Mouse (Mus musculus) spleen, postnatal 14 days (tissue): Measurements from ENCODE around the gene Galr3.
"Not testable (repeated sequence)": the region's sequence is repeated elsewhere in the genome, so short reads cannot be mapped to it uniquely, and the experiment has no call there.

Experiments used
- DNase-seq, 2 experiments: peaks; one replicate each; pipeline ENCODE4 v3.0.0; 2021 to 2022; ENCODE audit warnings: low spot score in 2 of 2

Gene Galr3

DNA sequence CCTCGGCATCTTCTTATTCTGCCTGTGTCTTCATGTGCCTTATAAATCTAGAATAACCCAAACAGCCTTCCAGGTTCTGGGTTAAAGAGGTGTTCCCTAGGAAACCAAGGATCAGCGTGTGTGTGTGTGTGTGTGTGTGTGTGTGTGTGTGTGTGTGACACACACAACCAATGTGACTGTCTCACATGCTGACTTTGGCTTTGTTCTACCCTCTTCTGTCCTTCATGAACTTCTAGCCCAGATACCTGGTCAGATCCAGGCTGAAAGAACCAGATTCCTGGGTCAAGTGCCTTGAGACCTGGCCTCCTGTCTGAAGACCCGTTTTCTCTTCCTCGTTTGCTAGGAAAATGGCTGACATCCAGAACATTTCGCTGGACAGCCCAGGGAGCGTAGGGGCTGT, at the start of gene Galr3:
Galr3 (plus strand) TSS at position 301 of the 400 bp plus-strand sequence.
- no peak for DNase-seq

DNA sequence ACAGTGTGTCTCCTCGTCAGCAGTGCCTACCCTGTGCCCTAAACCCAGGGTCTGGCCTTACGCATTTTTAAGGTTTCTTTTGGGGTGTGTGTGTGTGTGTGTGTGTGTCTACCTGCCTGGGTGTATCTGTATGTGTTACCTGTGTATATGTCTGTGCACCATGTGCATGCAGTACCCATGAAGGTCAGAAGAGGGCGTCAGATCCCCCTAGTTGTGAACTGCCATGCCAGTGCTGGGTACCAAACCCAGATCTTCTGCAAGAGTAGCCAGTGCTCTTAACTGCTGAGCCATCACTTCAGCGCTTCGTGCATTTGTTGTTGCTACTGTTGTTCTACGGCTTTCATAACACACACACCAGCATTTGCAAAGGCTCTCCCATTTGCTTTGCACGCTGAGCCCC, 49.5 kb upstream of the Galr3 start:
- DNase-seq = no peak

DNA sequence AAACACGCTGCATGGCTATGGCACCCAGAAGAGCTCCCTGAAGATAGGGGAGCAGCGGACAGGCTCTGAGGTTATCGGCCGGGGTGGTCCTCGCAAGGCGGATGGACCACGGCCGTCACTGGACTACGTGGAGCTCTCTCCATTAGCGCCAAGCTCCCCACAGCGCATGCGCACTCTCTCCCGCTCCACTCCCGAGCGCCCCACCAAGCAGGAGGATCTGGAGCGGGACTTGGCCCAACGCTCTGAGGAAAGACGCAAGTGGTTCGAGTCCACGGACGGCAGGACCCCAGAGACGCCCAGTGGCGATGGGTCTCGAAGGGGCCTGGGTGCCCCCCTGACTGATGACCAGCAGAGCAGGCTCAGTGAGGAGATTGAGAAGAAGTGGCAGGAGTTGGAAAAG, 48.8 kb upstream of the Galr3 start:
- no peak for DNase-seq

DNA sequence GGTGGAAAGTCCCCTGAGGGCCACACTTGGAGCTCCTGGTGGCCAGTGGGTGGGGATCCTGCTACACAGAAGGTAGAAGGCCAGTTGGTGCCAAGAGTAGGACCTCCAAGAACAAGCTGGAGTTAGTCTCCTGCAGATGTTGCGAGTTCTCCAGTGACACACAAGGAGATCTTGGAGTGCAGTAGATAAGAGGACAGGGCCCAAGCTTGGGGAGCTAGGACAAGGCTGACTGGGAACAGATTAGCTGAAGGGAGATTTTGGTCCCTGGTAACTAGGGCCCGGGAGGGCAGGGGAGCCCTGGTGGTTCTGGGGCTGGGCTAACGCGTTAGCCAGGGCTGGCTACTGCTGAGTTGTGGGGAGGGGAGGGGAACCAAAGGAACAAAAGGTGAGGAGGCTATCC, 45.8 kb upstream of the Galr3 start:
- DNase-seq = no peak

DNA sequence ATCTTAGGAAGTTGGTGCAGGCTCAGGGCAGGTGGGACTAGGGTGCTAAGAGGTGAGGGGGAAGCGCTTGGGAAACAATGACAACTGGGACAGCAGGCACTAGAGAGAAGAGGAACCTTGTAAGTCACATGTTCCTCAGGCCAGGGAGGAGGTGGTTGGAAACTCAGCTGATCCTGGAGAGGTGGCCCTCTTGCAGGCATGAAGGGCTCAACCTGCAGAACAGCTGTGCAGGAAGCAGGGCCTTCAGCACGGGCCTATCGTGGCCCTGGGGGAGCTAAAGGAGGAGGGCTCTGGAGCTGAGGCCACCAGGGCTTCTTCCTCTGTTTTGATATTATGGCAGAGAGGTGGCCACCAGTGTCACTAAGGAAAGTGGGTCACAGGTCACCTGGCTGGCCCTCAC, 45.0 kb upstream of the Galr3 start:
- DNase-seq = no peak

DNA sequence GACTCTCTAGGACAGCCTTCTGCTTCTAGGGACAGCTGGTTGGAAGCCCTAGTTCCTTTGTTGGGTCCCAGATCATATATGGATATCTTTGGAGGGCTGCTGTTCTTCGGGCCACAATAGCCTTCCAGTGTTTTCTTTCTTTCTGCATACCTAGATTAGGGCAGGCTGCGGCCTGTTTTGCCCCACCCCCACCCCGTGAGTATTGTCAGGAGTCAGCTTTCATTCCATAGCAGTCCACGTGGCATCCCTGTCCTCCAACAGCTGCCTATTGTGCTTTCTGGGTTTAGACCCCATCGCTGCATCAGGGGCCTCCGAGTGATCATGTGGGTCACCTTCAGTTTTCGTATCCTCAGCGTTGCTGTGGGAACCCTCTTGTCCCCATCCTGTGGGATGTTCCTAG, 43.3 kb upstream of the Galr3 start:
- DNase-seq = no peak

DNA sequence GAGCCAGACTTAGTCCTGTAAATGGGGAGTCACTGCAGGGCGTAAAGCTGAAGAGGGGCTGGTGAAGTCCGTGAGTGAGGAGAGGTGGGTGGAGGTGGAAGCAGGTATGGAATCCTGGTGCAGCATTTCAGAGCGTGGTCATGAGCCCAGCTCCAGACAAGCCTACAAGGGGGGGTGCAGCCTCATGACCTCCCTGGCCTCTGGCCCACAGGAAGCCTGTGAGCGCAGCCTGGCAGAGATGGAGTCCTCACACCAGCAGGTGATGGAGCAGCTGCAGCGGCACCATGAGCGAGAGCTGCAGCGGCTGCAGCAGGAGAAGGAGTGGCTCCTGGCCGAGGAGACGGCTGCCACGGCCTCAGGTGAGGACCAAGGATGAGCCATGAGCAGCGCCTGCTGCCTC, 42.1 kb upstream of the Galr3 start:
- no peak for DNase-seq

DNA sequence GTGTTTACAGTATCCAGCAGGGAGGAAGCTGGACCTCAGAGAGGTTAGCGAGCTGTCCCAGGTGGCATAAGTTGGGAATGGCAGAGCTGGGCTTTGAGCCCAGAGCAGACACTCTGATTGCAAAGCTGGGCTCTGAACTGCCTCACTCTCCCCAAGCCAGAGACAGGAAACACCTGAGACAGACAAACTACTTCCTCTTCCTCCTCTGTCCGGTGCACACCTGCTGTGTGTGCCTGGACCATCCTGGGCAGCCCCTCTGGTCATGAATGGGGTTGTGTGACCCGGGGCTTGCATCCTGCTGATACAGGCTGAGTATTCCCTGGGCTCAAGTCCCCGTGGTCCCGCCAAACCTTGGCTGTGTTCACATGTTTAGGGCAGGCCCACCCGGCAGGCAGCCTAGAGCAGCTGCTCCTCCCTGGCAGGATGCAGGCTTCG, 41.3 kb upstream of the Galr3 start:
- DNase-seq = no peak

DNA sequence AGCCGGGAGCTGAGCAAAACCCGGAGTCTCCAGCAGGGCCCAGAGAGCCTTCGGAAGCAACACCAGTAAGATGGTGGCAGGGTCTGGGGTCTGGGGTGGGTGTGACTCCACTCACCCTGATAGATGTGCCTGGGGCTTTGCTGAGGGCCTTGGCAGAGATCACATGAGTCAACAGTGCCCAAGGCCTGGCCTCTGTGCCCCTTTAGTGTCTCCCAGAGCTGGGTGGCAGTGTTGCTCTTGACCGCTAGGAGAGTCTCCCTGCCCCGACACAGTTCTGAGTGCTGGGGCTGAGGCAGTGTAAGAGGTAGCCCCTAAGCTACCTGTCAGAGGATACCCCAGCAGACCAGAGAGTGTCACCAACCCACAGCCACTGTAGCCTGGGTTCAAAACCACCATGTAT, 40.1 kb upstream of the Galr3 start:
- no peak for DNase-seq

DNA sequence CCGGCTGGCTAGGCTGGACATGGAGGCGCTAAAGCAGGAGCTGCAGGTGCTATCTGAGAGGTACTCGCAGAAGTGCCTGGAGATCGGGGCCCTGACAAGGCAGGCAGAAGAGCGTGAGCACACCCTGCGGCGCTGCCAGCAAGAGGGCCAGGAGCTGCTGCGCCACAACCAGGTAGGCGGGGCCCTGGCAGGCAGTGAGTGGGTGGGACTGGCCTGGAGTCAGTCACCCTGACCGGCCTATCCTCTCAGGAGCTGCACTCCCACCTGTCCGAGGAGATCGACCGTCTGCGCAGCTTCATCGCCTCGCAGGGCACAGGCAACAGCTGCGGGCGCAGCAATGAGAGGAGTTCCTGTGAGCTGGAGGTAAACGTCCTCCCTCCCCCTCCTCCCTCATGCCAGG, 39.6 kb upstream of the Galr3 start:
- DNase-seq = no peak

DNA sequence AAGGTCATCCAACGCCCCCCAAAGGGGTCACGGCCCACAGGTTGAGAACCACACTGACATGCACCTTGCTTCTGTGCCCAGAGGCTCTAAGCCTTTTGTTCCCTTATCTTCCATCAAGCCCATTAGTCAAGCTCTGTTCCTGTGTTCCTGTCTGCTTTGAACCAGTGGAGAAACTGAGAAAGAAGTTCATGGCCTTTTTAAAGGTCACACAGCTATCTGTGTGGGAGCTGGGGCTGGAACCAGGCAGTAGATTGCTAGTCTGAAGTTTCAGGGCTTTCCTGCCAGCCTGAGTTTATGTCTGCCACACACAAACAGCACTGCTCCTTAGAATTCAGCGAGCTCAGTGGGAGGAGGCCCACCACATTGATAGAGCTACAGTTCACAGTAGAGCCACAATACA, 38.6 kb upstream of the Galr3 start:
- no peak for DNase-seq

DNA sequence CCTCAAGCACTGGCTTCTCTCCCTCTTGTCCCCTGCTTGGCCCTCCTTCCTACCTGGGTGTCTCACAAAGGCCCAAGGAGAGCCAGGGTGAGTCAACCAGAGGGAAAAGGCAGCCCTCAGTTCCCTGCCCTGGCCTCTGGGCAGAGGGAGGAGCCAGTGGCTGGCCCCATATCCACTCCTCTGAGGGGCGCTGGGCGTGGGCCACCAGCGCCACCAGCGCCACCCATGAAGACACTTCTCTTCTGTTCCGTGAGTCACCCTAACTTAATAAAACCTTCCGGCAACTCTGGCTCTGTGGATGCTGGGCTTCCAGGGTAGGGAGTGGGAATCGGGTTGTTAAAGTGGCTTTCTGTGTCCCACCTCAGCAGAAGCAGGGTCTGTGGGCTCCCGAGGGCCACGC, 36.1 kb upstream of the Galr3 start:
- DNase-seq = no peak

DNA sequence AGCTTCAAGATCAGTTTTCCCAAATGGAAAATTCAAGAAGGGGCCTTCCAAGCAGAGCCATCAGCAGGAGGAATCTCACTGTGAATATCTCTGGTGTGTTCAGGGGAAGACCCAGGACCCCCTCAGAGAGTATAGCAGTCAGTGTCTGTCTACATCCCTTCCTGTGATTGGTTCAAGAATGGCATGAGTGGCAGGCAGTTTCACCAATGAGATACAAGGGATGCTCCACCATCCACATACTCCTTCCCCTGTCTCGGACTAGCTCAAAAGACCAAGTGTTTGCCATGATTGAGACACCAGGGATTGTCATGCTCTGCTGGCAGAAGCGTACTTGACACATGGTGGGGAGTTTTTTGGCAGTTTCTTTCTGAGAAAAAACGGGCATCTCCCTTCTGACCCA, 35.0 kb upstream of the Galr3 start:
- DNase-seq = no peak

DNA sequence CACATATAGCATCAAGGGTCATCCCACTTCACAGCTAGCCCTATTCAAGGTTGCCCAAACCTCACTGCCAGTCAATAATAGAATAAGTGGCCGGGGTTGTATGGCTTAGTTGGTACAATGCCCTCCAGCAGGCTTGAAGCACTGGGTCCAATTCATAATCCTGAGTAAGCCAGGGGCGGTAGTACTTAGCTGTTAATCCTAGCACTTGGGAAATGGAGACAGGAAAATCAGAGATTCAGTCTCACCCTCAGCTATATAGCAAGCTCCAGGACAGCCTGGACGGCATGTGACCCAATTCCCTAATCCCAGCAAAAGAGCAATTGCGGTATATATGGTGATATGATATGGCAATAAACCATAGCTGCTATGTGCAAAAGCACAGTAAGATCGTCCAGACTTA, 34.6 kb upstream of the Galr3 start:
- no peak for DNase-seq

DNA sequence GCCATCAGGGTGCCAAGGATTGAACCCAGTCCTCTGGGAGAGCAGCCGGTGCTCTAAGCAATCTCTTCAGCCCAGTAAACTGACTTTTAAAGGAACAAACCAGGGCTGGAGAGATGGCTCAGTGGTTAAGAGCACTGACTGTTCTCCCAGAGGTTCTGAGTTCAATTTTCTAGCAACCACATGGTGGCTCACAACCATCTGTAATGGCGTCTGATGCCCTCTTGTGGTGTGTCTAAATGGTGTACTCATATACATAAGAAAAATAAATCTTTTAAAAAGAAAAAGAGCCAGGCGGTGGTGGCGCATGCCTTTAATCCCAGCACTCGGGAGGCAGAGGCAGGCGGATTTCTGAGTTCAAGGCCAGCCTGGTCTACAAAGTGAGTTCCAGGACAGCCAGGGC, 33.8 kb upstream of the Galr3 start:
- DNase-seq = not testable (repeated sequence)

DNA sequence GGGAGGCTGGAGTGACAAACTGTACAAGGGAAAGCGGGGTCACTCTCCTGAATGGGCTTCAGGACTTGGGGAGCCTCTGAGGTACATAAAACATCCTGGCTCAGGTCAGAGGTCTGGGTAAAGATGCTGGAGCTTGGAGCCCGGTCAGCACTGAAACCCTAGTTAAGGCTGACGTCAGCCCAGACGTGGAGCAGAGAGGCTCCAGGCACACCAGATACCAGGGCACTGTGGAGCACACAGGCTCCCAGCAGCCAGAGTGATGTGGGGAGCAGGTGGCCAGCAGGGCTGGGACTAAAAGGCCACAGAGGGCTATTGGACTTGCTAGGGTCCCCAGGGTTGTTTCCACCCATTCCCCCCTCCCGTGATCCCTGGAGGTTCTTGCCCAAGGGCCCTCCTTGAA, 32.0 kb upstream of the Galr3 start:
- no peak for DNase-seq

DNA sequence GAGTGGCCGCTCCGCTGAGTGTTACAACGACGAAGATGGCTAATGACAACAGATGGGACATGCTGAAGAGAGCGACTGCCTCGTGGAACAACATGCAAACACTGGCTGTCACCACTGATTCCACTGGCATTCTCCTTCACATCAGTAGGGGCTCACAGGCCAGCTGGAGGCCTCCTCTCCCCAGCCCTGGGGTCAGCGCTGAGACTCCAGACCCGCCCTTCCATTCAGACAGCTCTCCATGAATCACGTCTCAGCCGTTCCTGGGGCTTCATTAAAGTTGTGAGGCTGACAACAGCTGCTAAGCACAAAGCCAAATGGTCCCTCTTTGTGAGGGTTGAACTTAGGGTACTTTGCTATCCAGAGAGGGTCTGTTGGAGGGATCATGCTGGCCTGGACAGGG, 30.1 kb upstream of the Galr3 start:
- DNase-seq = no peak

DNA sequence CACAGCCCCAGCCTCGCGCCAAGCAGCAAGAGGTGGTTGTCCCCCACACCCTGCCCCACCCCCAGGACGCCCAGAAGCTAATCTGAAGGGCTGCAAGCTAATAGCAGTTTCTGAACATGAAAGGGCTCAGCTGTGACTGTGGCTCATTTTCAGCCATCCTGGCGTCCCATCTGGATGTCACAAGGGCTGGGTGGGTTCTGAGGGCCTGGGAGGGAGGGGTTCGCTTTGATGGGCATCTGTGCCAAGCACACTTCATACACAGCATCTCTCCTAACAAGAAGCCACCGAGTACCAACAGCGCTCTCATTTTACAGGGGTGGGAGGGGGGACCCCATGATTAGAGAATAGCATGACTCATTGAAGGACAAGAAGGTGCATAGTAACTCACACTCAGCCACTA, 28.3 kb upstream of the Galr3 start:
- DNase-seq = no peak

DNA sequence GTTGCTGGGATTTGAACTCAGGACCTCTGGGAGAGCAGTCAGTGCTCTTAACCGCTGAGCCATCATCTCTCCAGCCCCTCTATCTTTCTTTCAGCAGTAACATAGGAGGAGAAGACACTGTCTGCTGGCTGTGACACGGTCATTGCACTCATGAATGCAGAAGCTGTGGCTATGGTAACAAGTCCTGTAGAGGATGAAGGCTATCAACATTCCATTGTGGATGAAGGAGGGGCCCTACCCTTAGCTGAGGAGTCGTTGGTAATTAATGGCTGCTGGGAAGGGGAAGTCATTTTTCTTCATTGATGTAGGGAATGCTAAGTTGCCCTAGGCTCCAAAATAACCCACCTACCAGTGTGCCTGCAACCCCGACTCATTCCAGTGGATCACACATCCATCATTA, 23.5 kb upstream of the Galr3 start:
- no peak for DNase-seq

DNA sequence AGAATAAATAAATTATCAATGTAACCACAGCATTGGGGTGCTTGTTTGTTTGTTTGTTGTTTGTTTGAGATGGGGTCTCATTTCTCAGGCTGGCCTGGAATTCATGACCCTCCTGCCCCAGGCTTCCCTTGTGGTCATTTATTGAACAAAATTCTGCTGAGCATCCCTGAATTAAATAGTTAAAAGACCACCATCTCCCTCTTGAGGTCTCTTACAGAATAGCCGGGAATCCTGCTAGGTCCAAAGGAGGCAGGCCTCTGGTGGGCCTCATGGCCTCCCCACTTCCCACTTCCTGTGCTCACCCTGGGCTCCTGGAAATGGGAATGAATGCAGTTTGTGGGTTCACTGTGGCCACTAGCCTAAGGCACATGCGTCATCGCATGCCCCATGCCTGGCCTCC, 22.8 kb upstream of the Galr3 start:
- DNase-seq = no peak

DNA sequence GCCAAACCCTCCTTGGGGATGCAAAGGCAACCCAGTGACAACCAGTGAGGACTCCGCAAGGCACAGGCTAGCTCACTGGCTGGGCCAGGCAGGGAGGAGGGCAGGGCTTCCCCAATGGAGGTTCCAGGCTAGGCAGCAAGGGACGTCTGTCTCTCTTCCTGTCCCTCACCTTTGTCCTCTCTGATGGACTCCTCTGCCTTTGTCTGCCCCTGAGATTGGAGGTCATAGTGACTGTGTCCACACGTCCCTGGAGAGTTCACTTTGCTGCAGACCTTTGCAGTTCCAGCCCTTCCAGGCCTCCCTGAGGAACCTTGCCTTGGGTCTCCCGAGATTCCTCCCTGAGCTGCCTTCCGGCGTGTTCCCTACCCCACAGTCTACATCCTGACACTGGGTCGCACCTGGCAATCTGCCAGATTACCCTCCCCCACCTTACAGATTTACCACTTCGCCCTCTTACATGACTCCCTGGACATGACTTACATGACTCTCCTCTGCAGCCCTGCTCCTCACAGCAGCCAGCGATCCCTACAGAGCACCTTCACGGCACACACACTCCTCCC, 18.9 kb upstream of the Galr3 start:
- no peak for DNase-seq

DNA sequence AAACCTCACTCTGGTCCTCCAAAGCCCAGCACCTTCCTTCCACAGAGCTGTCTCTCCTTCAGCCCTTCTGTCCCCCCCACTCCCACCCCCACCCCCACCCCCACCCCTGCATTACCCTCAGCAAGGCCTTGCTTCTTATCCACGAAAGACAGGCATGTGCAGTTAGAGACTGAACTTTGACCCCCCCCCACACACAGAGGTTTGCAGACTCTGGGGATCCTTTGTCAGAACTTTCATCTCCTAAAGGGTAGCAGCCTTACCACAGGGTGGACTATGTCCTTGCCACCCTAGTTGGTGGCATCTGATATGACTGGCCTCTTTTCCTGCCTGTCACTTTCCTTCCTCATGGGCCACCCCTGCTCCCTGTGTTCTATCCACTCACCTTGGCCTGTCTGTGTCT, 18.3 kb upstream of the Galr3 start:
- no peak for DNase-seq

DNA sequence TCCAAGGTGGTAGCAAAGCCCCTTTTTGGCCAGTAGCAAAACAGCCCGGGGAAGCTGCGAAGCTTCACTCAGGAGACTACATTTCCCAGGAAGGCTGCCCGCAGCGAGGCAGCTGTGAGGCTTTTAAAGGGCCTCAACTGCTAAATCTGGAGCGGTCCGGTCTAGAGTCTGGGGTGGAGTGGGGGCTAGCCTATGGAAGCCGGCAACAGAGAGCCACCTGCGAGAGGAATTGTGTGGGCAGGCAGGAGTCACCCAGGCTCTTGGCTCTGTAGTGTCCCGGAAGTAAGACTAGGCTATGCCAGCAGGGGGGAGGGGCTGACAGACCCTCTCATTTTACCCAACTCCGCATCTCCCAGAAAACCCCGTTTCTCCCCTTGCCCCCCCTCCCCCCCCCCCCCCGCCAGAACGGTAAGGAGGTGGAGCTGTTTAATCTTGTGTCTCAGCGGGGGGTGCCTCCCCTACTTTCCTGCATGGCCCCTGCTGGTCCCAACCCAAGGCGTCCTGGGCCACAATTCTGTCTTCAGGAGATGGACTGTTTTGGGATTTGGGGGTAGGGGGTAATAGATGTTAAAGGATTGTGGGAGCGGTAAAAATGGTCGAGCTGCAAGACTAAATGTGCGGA, 15.9 kb upstream of the Galr3 start:
- DNase-seq = no peak
